Mouse (Mus musculus) ES-Bruce4 (cell line): ENCODE results near the gene Sacm1l.

Experiments used
- CTCF ChIP-seq: IDR thresholded peaks from one replicate; pipeline ENCODE4 v1.8.1; 2011; ENCODE audit warnings: low read depth, low read length
- POLR2A ChIP-seq: IDR thresholded peaks from one replicate; pipeline ENCODE4 v1.8.1; 2011; ENCODE audit warnings: low read length; ENCODE audit not compliant: insufficient read depth

GRCm38 (mm10) chr9:123509638-123510604 is 19.6 kb upstream of the Sacm1l start:
- TF ChIP-seq POLR2A (no peak), CTCF (no peak)
